Mouse (Mus musculus): ENCODE results near the gene Ubac2. TPM values are rescaled to one million over a fixed set of nuclear protein-coding genes. Genes with fewer than 3 reads are reported as not detected.
"Not testable (repeated sequence)": the region's sequence is repeated elsewhere in the genome, so short reads cannot be mapped to it uniquely, and the experiment has no call there.

Gene Ubac2
- 66.7 and 68.6 TPM in 2 replicates for polyA plus RNA-seq (2015; fragmentation: Nextera tagmentation; extraction: Ambion mirVana)

DNA sequence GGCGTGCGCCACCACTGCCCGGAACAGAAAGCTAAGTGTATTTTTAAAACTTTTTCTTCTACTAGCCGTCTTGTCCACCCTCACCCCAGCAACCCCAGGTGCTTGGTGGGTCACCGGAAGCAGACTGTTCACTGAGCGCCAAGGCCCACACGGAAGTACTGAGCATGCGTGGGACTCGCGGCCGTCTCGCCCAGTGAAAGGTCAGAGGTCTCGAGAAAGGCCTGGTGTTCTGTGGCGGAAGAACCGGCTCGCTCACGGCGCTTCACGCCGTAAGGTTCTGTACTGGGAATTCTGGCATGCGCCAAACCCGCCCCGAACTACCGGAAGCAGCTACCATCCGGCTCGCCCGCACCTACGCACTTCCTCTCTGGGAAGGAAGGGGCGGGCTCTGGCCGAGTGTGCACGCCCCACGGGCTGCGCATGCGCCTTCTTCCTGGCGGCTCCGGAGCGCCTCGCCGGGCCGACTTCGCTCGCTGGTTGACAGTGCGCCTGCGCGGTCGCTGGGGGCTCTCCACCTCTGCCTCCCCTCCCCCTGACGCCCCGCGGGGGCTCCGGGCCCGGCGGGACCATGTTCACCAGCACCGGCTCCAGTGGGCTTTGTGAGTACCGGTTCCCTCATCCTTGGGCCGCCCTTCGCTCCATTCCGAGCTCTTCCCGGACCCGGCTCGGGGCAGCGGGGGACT lies at the start of gene Ubac2:
Gene Ubac2, plus strand, starts transcription at position 445 of the 683 bp plus-strand sequence.
- no peaks in the 10 kb centered on the region for H3K9me3 ChIP-seq (replicated peaks)
- under 1% methylated on average over 60 of the region's 61 CpGs for WGBS
- H3K9ac ChIP-seq = peak within 1 kb of the TSS; percentile 91

DNA sequence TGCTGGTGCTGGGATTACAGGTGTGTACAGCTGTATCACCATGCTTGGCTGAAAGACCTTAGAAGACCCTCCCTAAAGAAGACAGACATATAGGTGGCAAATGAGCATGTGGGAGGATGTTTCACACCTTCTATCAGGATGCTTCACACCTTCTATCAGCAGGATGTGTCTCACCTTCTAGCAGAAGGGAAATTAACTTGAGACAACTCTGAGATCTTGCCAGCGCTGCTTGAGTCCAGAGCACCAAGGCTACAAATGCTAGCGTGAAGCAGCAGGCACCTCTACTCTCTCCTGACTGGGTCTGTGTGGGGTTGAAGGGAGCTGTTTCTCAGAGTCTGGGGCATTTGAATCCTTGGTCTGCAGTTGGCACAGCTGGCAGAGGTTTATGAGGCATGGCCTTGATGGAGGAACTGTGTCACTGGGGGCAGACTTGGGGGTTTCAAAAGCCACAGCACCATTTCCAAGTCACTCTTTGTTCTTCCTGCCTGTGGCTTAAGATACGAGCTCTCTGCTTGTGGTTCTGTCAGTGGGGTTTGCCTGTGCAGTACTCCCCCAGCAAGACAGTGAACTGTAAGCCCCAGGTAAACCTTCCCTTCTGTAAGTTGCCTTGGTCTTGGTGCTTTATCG lies 48.5 kb upstream of the Ubac2 start:
- ATAC-seq (replicated peaks; ENCODE audit: low FRiP score) = no peak
- no peaks in the 10 kb centered on the region for H3K36me3 ChIP-seq
- H3K4me3 ChIP-seq (replicated peaks) = no peak overlapping the region
- 77% methylated on average over 4 of the region's 4 CpGs for WGBS
- H3K27me3 ChIP-seq = no peaks in the 10 kb centered on the region
- no peak overlapping the region for H3K27ac ChIP-seq
- H3K4me1 ChIP-seq = peaks cover 3% of the 10 kb centered on the region
- no peak overlapping the region for H3K4me2 ChIP-seq
- H3K9ac ChIP-seq = no peak overlapping the region
- H3K9me3 ChIP-seq (replicated peaks) = 0 out of 2 replicates have a peak, but pooled peaks cover under 1% of the 10 kb centered on the region

More for the DNA sequence above, at the start of gene Ubac2:
- Histone ChIP-seq H3K36me3 (no peaks in the 10 kb centered on the region), H3K4me3 (replicated peaks) (peak within 1 kb of the TSS; percentile 93), H3K4me2 (peak within 1 kb of the TSS; percentile 96), H3K4me1 (peaks cover 33% of the 10 kb centered on the region), H3K27me3 (no peaks in the 10 kb centered on the region), H3K27ac (peak within 1 kb of the TSS; percentile 97)
- peak; percentile 99 for ATAC-seq (replicated peaks; ENCODE audit: low FRiP score)

DNA sequence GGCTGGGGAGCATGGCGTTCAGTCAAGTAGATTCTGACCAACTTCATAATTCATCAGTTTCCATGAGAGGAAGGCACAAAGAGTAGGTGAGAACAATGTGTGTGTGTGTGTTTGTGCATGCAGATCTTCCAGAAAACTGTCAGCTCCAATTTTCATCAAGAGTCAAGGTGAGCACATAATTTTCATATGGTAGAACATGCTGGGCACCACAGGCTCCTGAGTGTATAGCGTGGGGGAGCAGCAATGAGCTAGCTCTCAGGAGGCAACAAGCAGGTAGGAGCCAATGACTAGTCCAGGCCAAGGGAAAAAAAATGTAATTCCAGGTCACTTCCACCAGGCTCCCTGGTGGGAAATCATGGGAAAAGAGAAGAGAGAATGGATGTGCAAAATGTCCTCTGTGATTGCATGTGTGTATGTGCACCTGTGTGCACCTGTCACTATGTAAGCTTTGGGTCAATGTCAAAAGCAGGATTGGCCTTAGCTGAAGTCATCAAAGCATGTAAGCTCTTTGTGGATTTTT lies 45.4 kb upstream of the Ubac2 start:
- no peaks in the 10 kb centered on the region for H3K36me3 ChIP-seq
- no peak for ATAC-seq (replicated peaks; ENCODE audit: low FRiP score)
- H3K27me3 ChIP-seq = no peaks in the 10 kb centered on the region

DNA sequence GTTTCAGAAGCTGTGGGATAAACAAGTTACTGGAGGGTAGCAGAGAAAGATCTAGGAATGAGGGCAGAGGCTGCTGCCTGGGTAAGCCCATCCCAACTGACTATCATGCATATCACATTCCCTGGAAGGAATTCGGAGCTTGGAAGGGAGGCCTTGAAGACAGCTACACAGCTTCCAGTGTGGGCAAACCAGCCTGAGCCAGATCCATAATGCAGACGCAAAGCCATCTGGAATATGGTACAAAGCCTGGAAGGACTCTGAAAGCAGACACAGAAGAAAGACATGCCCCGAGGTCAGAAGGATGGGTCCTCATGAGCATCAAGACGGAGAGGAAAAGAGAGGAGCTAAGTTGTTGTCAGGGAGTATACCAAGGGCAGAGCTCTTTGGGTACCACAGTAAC lies 40.3 kb upstream of the Ubac2 start:
- ATAC-seq (replicated peaks; ENCODE audit: low FRiP score) = no peak
- no peak overlapping the region for H3K27ac ChIP-seq
- H3K4me1 ChIP-seq = no peaks in the 10 kb centered on the region
- no peaks in the 10 kb centered on the region for H3K36me3 ChIP-seq
- 0 out of 2 replicates have a peak, but pooled peaks cover 5% of the 10 kb centered on the region for H3K9me3 ChIP-seq (replicated peaks)
- no peaks in the 10 kb centered on the region for H3K27me3 ChIP-seq
- no peak overlapping the region for H3K4me3 ChIP-seq (replicated peaks)
- 92% methylated on average over 4 of the region's 4 CpGs for WGBS
- no peak overlapping the region for H3K4me2 ChIP-seq
- no peak overlapping the region for H3K9ac ChIP-seq

More for the DNA sequence above, 45.4 kb upstream of the Ubac2 start:
- Histone ChIP-seq H3K9ac (no peak overlapping the region), H3K27ac (no peak overlapping the region), H3K4me2 (no peak overlapping the region), H3K4me3 (replicated peaks) (no peak overlapping the region), H3K9me3 (replicated peaks) (0 out of 2 replicates have a peak, but pooled peaks cover 2% of the 10 kb centered on the region), H3K4me1 (no peaks in the 10 kb centered on the region)
- 76% methylated on average over 2 of the region's 2 CpGs for WGBS

DNA sequence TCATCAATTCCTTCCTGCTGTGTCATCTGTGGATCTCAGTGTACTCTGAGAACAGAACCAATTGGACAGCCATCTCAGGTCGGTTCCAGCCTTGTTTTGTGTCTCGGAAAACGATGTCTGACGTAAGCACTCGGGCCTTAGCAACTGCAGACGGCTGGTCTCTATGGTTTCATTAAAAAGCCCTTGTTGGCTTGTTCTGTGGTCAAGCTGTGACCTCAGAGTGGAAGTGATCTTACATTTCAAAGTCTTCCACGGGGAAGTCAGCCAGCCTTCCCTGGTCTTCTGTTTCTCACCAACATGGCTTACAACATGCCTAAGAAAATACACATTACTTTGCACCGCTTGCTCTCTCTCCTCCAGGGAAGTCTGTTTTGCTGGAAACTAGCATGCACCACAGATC lies 38.2 kb upstream of the Ubac2 start:
- no peak for ATAC-seq (replicated peaks; ENCODE audit: low FRiP score)
- Histone ChIP-seq H3K4me1 (no peaks in the 10 kb centered on the region), H3K27me3 (no peaks in the 10 kb centered on the region), H3K36me3 (no peaks in the 10 kb centered on the region), H3K27ac (no peak overlapping the region), H3K4me2 (no peak overlapping the region), H3K4me3 (replicated peaks) (no peak overlapping the region), H3K9me3 (replicated peaks) (0 out of 2 replicates have a peak, but pooled peaks cover 4% of the 10 kb centered on the region), H3K9ac (no peak overlapping the region)
- 89% methylated on average over 8 of the region's 8 CpGs for WGBS

DNA sequence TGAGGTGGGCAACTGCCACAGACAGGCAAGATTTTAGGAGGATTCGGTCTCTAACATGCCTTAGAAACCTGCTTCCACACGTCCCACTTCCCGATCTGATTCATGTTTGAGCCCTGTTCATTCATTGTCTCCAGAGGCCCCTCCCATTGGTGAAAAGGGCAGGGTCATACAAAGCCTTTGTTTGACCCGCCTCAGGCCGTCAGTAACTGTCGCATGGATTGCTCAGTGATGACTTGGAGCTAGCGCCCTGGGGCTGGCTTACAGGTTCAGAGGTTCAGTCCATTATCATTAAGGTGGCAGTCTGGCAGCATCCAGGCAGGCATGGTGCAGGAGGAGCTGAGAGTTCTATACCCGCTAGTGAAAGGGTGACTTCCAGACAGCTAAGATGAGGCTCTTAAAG lies 33.9 kb upstream of the Ubac2 start:
- Histone ChIP-seq H3K27ac (no peak overlapping the region), H3K36me3 (no peaks in the 10 kb centered on the region), H3K9me3 (replicated peaks) (no peaks in the 10 kb centered on the region), H3K9ac (no peak overlapping the region), H3K4me3 (replicated peaks) (no peak overlapping the region), H3K4me2 (no peak overlapping the region), H3K27me3 (no peaks in the 10 kb centered on the region), H3K4me1 (no peaks in the 10 kb centered on the region)
- WGBS = 73% methylated on average over 8 of the region's 8 CpGs
- ATAC-seq (replicated peaks; ENCODE audit: low FRiP score) = no peak

DNA sequence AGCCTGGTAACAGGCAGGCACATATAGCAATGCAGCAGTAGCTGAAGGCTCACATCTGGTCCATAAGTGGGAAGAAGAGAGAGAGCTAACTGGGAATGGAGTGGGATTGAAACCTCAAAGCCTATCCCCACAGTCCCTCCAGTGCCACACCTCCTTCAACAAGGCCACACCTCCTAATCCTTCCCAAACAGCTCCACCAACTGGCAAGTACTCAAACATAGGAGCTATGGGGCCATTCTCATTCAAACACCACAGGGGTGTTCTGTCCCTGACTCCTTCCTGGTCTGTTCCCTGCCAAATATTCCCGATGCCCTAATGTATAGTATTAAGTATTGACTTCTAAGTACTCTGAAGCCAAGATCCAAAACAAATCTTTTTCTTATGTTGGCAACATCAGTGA lies 27.2 kb upstream of the Ubac2 start:
- Histone ChIP-seq H3K4me1 (no peaks in the 10 kb centered on the region), H3K9me3 (replicated peaks) (no peaks in the 10 kb centered on the region), H3K9ac (no peak overlapping the region), H3K4me2 (no peak overlapping the region), H3K27me3 (no peaks in the 10 kb centered on the region), H3K4me3 (replicated peaks) (no peak overlapping the region), H3K36me3 (no peaks in the 10 kb centered on the region), H3K27ac (no peak overlapping the region)
- 93% methylated on average over 1 of the region's 1 CpGs for WGBS
- ATAC-seq (replicated peaks; ENCODE audit: low FRiP score) = no peak

DNA sequence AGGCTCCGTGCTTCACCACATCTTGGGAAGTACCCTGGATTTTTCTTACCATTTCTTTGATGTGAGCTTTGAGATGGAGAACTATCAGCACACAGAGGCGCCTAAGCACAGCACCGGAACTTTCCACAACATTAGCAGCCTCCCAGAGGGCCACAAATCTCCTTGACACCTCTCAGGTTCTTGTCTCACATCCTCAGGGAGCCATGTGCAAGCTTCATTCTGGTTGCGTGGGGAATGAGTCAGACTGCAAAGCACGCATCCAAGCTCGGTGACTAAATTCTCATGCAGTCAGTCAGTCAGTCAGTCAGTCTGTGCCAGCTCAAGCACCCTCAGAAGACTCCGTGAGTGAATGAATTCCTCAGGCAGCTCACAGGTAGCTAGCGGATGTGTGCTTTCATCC lies 25.9 kb upstream of the Ubac2 start:
- Histone ChIP-seq H3K4me1 (no peaks in the 10 kb centered on the region), H3K27me3 (no peaks in the 10 kb centered on the region), H3K9ac (no peak overlapping the region), H3K4me2 (no peak overlapping the region), H3K36me3 (no peaks in the 10 kb centered on the region), H3K9me3 (replicated peaks) (no peaks in the 10 kb centered on the region), H3K4me3 (replicated peaks) (no peak overlapping the region), H3K27ac (no peak overlapping the region)
- 44% methylated on average over 8 of the region's 8 CpGs for WGBS
- ATAC-seq (replicated peaks; ENCODE audit: low FRiP score) = no peak

DNA sequence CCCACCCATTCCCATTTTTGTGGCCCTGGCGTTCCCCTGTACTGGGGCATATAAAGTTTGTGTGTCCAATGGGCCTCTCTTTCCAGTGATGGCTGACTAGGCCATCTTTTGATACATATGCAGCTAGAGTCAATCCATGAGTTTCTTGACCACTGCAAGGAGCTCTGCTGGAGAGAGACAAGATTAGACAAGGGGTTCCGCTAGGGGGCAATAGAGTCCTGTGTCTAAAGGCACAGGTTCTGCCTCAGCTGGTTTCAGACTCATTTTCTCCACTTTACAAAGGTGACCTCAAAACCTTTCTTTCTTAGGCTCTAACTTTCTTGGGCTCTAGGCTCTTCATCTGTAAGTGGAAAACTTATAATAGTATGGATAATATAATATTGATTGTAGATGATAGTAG lies 13.3 kb upstream of the Ubac2 start:
- WGBS = 16% methylated on average over 2 of the region's 2 CpGs
- not testable (repeated sequence) for H3K27ac ChIP-seq; H3K4me1 ChIP-seq; H3K4me3 ChIP-seq (replicated peaks); ATAC-seq (replicated peaks; ENCODE audit: low FRiP score); H3K9ac ChIP-seq; H3K4me2 ChIP-seq; H3K36me3 ChIP-seq; H3K9me3 ChIP-seq (replicated peaks); H3K27me3 ChIP-seq

DNA sequence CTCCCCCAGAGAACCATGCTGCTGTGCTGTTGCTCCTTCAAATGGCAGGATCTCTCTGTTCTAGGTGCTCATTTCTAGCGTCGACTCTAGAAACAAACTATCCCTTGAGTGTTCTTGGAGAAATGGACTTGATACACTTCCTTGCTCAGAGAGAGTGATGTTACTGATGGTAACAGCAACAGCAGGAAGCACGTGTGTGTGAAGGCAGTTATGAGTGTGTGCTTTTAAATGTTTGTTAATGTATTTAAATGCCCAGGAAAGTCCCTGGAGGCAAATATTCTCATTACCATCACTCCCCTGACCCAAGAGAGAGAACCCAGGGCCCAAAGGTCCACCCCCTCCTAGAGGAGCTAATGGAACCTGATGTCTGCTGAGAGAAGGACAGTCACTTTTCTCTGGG lies 11.8 kb upstream of the Ubac2 start:
- Histone ChIP-seq H3K27me3 (peaks cover 3% of the 10 kb centered on the region; the same call in 1 of the 2 replicates), H3K4me3 (replicated peaks) (no peak overlapping the region), H3K4me2 (no peak overlapping the region), H3K9ac (no peak overlapping the region), H3K4me1 (no peaks in the 10 kb centered on the region), H3K36me3 (no peaks in the 10 kb centered on the region), H3K27ac (no peak overlapping the region), H3K9me3 (replicated peaks) (no peaks in the 10 kb centered on the region)
- WGBS = 65% methylated on average over 3 of the region's 3 CpGs
- no peak for ATAC-seq (replicated peaks; ENCODE audit: low FRiP score)

DNA sequence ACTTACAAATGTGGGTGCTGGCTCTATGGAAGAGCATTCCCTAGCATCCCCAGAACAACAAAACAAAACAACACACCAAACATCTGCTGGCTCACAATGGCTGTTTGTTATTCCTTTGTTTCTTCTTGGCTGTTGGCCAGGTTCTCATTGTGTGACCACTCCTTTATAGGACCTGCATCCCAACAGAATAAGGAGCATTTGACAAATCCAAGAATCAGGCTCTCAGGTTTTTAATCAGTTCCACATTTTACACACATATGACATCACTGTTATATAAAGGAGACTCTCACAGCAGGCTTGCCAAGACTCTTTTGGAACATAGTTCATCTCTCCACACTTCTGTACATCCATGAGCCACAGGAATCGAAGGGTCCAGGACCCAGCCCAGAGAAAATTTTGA lies 9.3 kb upstream of the Ubac2 start:
- no peak for ATAC-seq (replicated peaks; ENCODE audit: low FRiP score)
- WGBS = 83% methylated on average over 1 of the region's 1 CpGs
- H3K4me1 ChIP-seq = no peaks in the 10 kb centered on the region

DNA sequence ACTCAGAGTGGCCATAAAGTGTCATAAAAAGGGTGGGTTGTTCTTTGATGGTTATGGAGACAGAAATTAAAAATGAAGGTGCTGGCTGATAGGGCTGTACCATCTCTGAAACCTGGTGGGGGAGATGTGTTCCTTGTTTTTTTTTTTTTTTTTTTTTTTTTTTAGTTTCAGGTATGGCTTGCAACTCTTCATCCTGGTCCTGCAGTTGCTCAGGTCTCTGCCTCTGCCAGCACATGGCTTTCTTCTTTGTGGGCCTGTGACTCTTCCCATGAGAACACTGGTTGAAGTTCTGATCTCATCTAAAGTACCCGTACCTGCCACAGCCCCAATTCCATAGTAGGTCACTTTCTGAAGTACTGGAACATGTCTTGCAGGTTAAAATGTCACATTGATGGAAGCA lies 5.7 kb upstream of the Ubac2 start:
- H3K4me3 ChIP-seq (replicated peaks) = no peak overlapping the region
- H3K27me3 ChIP-seq = no peaks in the 10 kb centered on the region
- H3K4me2 ChIP-seq = no peak overlapping the region
- no peak overlapping the region for H3K9ac ChIP-seq
- no peaks in the 10 kb centered on the region for H3K36me3 ChIP-seq
- no peak overlapping the region for H3K27ac ChIP-seq
- WGBS = 83% methylated on average over 1 of the region's 1 CpGs
- no peaks in the 10 kb centered on the region for H3K9me3 ChIP-seq (replicated peaks)
- ATAC-seq (replicated peaks; ENCODE audit: low FRiP score) = no peak
- H3K4me1 ChIP-seq = peaks cover 4% of the 10 kb centered on the region; the same call in 1 of the 2 replicates

More for the DNA sequence above, 9.3 kb upstream of the Ubac2 start:
- no peaks in the 10 kb centered on the region for H3K36me3 ChIP-seq
- H3K27ac ChIP-seq = no peak overlapping the region
- H3K9ac ChIP-seq = no peak overlapping the region
- H3K27me3 ChIP-seq = no peaks in the 10 kb centered on the region
- no peaks in the 10 kb centered on the region for H3K9me3 ChIP-seq (replicated peaks)
- H3K4me2 ChIP-seq = no peak overlapping the region
- H3K4me3 ChIP-seq (replicated peaks) = no peak overlapping the region

Data from kidney, embryonic 15.5 days (tissue).